Mouse (Mus musculus): ENCODE results near the gene Plch2.
A peak's percentile ranks its signal among the peaks of the same experiment; 100 is the strongest.

The Plch2 gene

DNA sequence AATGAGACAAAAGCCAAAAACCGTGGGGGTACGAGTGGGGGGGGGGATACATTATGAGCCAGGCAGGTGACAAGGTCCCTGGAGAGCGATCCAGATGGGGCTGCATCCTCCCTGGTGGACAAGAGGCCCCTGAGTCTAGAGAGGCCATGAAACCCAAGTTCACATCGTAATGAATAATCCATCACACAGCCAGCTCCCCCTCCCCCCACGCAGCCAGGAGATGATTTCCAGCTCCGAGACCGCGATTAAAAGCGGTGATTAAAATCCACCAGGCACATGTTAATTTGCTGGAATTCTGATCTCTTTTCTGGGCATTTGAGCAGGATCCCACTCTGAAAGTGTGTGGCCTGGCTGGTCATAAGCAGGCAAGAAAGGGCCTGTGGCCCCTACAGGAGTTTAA, 35.8 kb downstream of the Plch2 start:
- DNase-seq (ENCODE audit: low spot score in 2 of 2) = no peak

DNA sequence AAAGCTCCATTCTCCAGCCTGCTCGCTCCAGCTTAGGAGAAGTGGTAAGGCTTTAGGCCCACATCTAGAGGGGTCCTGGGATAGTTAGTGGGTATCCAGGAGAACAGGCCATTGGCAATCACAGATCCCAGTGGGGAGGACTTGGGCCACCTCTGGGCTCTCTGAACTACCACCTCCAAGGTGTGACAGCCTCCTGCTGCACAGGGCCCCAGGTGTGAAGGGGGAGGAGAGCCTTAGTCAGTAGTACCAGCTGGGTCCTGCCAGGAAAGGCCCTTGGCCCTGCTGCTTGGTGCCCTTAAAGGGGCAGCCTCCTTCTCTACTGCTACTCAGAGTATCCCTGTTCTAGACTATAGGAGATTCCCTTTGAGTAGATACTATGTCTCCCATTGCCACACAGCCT, 36.4 kb downstream of the Plch2 start:
- no peak for DNase-seq (ENCODE audit: low spot score in 2 of 2)

DNA sequence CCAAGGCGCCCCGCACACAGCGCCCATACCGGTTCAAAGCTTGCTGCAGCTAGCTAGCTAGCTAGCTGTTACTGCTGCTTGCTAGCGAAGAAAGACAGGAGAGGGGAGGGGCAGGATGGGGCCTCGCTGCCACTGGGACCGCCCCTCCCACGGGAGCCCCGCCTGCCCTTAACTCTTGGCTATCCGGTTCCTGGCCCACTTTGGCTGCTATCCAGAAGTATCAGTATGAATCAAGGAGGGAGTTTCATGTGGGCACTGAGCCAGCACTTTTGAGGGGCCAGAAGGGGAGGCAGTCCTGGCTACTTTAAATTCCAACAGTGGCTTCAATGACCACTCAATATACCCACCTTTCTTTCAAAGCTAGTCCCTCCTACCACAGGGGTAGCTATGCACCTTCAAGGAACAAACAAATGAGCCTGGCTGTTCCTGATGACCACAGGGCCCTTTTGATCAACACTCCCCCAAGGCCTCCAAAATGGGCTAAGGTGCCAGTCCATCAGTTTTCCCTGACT, 37.2 kb downstream of the Plch2 start:
- DNase-seq (ENCODE audit: low spot score in 2 of 2) = no peak

DNA sequence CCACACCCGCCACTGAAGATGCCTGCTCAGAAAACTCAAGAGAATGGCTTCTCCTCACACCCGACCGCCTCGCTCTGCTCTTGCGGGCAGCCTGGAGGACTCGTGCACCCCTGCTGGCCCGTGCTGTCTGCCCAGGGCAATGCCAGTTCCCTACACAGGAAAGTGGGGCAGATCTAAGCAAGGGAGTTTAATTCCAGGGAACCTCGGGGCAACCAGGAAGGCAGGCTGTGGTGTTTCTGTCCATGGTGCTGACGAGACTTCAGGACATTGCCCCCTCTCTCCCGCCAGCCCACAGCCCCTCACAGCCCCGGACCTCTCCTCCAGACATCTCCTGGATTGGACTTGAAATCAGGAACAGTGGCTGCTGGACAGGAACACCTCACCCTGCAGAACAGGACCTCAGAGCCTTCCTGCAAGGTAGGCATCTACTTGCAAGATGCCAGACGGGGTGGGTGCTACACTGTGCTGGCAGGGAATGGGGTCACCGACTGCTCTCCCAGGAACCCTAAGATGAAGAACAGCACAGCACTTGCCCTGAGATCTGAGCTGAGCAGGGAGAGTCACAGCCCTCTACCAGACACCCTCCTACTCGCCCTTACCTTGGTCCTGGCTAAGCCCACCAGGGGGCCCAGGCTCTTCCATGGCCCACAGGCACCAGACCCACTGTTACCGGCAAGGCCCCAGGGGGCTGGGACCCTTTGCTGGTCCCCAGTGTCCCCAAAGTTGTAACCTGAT, 37.8 kb downstream of the Plch2 start:
- no peak for DNase-seq (ENCODE audit: low spot score in 2 of 2)

DNA sequence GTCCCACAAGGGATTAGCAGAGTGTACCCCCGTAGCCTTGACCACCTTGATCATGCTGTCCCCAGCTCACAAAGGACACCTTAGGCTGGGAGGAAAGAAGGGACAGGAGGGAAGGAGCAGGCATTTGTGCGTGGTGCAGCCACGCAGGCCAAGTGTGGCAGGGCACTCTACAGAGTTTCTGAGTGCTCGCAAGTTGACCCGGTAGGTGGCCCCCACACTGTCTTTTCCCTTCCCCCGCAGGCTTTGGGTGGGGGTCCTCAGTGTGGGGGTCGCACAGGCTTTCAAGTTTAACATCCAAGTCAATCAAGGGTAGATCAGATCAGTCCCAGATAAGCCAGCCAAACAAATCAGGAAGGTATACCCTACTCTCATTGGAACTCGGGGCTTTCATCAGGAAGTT, 38.5 kb downstream of the Plch2 start:
- no peak for DNase-seq (ENCODE audit: low spot score in 2 of 2)

DNA sequence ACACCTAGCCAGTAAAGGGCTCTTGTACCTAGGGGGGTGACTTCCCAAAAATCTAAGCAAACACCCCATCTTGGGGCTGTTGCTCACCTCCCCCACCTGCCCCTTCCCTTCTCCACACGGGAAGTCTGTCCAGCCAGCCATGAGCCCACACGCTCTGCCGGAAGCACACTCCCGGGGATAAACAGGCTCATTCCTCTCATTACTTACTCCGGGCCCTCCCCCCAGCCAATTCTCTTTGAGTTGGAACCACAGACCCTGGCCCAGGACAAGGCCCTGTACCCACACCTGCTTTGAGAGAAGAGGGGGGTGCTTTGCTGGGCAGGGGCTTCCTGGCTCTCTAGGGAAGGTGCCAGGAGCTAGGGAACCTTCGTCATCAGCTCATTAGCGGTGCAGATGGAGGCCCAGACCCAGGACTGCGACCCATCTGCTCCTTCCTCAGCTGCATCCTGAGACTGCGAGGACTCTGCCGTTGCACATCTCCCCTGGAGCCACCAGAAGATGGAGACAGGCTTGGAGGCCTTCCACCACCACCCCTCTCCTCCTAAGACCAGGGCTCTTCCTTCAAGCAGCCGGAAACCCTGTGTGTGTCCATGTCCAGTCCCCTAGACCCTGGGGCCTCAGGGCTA, 39.2 kb downstream of the Plch2 start:
- no peak for DNase-seq (ENCODE audit: low spot score in 2 of 2)

DNA sequence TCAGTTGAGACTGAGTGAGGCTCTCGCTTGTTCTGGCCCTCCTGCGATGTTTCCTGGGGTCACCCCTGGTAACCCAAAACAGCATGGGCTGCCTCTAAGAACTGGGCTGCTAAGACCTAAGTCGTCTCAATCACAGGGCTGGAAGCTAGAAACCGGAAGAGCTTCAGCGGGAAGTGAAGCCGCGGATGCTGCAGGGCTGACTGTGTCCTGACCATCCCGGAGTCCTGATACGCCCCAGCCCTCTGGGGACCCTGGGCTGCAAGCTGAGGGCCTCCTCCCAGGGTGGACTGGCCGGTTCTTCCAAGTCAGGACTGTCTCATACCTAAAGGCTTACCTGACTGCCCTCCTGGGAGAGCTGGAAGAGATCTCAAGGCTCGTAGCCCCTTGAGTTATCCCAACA, 39.8 kb downstream of the Plch2 start:
- no peak for DNase-seq (ENCODE audit: low spot score in 2 of 2)

DNA sequence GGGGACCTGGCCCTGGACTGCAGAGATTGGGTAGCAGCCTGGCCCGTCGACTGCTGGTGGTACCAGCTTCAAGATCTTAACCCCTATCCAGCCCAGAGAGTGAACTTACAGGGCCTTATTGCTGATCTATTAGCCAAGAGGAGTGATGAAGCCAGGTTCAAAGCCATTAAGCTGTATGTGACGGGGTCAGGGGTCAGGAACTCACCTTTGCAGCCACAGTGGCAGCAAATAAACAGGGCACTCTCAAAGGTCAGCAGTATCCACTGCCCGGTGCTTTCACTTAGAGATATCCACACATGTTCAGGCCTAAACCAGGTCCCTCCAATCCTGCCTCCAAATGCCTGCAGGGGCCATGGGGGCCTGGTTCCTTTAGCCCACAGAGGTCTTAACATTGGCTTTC, 41.0 kb downstream of the Plch2 start:
- DNase-seq (ENCODE audit: low spot score in 2 of 2) = no peak

DNA sequence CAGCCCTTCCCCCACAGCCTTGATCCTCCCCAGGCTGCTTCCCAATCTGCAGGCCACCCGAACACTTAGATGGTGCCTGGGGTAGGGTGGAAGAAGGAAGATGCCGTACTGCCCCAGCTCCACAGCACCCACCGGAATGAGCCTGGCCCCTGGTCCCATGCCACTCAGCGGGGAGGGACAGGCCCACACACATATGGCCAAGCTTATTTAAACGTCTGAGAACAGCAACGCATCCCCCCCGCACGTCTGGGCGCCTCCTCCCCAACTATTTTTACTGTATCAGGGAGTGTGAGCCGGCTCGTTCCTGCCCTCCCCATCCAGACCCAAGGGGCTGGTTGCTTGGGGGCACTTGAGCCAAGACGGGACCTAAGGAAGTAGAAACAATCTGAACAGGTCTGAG, 41.8 kb downstream of the Plch2 start:
- DNase-seq (ENCODE audit: low spot score in 2 of 2) = peak; percentile 50 to 52

DNA sequence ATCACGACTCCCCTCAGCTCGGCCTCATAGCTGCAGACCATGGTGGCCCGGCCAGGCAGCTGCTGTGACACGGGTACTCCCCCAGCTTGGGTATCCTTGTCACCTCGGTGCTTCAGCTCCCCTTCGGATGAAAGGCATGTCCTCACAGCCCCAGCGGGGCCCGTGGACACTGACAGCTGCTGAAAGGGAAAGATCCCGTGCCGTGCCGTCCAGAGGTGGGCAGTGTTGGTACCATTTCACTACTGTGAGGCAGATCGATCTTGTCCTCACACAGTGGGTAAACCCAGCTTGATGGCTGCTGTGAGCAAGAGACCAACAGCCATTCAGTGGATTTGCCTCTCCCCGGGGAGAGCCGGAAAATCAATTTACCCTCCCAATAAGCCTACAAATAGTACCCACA, 42.3 kb downstream of the Plch2 start:
- no peak for DNase-seq (ENCODE audit: low spot score in 2 of 2)

DNA sequence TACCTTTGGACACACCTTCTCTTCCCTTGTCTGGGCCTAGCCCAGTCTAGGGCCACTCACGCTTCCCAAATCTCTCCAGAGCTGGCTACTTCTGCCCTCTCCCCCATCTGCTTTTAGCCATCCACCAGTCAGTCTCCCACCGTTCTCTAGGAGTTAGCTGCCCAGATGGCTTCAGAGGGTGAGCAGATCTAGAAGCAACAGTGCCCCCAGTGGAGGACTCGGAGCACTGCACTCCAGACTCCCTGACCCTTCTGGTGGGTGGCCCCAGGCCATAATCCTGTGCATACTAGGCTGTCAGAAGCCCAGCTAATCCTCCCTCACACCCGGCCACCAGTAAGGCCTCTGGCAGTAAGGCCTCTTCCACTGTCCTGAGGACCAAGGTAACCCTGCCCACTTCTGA, 43.8 kb downstream of the Plch2 start:
- peak in 1 of 2 experiments; percentile 45 for DNase-seq (ENCODE audit: low spot score in 2 of 2)

DNA sequence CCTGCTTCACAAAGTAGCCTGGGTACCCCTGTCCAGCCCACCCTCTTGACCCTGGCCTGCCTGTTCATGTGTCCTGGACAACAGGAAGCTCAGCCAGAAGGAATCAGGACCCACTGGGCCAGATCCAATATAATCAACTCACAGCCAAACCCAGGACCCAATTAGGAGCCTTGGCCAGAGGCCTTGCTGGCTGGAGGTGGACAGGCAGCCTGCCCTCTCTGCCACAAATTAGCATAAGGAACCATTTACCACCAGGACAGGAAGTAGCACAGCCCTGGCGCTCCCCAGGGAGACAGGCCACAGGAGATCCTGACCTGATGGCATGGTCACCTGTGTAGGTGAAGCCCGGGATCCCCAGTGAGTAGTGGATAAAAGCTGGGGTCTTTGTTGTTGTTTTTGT, 44.5 kb downstream of the Plch2 start:
- no peak for DNase-seq (ENCODE audit: low spot score in 2 of 2)

DNA sequence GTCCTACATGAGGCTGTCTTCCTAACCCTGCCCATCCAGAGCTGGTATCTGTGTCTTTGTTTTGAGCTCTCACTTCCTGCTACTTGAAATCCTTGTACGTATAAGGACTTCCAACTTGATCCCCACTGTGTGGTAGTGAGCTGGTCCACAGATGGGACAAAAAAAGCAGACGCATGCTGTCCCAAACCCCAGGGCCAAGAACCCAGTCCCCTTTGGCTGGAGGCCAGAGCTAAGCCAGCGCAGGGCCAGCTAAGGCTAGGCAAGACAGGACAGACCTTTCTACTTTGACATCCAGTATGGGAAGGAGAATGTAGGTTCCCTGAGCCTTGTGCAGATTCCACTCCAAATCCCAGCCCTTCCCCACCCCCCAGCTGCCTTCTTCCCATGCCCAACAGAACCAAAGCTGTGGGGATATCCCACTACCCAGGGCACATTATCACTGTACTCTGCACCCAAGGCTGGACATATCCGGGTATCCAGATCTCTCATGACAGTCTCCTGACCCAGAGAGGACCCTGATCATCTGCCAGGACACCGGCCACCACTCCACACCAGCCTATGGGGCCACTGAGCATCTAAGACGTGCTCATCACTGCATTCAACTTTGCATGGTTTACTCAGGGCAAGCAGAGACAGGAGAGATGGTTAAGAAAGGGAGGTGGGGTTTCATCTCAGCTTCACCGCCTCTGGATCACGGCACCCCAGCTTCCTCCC, 45.1 kb downstream of the Plch2 start:
- no peak for DNase-seq (ENCODE audit: low spot score in 2 of 2)

DNA sequence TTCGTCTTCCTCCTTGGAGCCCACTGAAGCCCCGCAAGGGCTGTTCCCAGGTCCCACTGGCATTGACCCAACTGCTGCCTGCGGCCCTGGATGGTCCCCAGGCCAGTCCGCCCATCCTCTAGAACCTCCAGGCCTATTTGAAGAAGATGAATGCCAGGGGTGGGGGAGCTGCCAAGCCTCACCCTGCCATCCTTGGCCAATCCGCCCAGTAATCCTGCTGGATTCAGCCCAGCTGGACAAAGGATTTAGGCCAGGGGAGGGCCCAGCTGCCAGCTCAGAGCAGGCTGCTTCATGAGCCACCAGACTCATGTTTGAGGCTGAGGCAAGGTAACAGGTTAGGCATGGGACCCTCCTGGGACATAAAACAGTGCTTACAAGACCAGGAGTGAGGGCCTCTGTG, 45.7 kb downstream of the Plch2 start:
- peak in 1 of 2 experiments; percentile 48 for DNase-seq (ENCODE audit: low spot score in 2 of 2)

DNA sequence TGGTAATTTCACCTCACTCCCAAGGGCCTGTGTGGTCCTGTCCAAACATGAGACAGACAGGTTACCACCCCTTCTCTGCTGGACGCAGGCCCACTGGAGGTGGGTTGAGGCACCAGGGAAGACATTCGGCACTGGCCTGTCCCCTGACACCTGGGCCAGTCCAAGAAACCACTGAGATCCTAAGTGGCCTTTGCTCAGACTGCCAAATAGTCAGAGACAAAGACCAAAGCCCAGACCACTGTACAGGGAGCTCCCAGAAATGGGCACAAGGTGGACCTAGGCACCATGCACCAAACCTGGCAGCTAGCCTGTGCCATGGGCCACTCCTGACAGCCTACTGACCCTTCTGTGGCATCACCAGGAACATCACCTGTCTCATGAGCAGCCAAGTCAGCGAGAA, 47.4 kb downstream of the Plch2 start:
- no peak for DNase-seq (ENCODE audit: low spot score in 2 of 2)

DNA sequence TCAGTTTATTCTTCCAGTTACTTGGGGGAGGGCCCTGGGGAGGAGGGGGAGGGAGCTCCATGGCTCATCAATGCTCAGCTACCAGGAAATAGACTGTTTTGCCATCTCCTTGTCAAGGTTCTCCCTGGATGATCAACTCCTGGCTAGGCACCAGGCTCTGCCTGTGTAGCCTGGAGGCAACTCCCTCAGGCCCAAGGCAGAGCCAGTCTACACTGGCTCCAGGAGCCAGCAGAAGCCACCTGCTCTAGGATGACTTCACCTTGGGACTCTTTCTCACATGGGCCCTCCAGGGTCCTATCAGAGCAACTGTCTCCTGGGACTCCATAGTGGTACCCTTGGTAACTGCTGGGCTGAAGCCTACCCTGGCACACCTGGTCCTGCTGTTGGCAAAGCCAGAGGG, 48.5 kb downstream of the Plch2 start:
- no peak for DNase-seq (ENCODE audit: low spot score in 2 of 2)

DNA sequence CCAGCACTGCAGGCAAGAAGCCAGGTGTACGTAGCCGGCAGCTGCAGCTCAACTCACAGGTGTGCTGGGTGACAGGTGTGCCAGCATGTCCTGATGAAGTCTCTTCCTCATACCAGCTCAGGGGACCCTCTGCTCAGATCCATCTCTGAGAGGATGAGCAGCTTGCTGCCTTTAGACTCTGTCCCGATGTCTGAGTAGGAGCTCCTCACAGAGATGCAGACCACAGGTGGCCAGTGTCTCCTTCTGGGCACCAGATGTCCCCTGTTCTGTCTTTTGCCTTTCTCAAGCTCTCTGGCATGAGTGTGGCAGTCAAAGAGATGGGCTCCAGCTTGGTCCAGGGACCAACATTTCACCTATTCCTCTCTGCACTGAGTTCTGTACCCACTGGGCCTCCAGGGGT, 48.9 kb downstream of the Plch2 start:
- DNase-seq (ENCODE audit: low spot score in 2 of 2) = no peak

DNA sequence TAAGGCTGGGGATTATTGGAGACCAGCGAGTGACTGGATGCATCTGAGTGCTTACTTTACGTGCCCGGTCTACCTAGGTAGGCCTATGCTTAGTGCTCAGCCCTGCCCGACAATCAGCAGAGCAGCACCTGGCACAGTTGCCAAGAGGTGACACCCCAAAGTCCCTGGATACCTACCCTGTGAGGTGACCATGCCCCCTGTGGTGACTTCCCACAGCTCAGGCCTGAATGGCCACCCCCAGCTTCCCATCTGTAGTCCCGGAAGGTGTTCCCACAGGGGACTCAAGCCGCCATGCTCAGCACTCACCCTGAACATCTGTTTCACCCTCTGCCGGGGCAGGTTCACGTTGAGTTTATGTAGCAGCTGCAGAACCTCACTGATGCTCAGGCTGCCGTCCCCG, 50.3 kb downstream of the Plch2 start:
- no peak for DNase-seq (ENCODE audit: low spot score in 2 of 2)

DNA sequence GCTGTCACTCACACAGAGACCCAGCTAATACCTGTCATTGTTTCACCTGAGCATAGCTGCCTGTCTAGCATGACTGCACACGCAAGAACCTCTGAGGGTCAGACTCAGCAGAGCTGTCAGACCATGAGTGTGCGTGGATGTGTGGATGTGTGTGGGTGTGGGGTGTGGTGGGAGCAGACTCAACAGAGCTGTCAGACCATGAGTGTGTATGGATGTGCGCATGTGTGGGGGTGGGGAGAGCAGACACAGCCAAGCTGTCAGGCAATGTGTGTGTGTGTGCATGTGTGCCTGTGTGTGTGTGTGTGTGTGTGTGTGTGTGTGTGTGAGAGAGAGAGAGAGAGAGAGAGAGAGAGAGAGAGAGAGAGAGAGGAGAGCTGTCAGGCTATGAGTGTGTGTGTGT, 51.3 kb downstream of the Plch2 start:
- DNase-seq (ENCODE audit: low spot score in 2 of 2) = no peak

DNA sequence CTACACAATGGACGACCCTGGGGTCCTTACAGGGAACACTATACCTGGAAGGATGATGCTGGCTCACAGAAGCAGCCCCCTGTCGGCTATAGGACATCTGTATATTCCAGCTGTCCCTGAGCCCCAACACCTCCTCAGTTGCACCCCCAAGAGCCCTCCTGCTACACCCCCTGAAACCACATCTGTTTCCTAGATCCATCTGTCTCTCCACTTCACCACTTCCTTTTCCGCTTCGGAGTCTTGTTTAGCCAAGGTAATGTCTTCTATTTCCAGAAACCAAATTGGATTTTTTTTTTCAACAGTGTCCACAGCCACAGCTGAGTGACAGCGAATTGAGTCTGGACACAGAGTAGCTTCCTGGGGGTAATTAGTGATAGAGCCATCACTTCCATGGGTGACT, 57.2 kb downstream of the Plch2 start:
- no peak for DNase-seq (ENCODE audit: low spot score in 2 of 2)

DNA sequence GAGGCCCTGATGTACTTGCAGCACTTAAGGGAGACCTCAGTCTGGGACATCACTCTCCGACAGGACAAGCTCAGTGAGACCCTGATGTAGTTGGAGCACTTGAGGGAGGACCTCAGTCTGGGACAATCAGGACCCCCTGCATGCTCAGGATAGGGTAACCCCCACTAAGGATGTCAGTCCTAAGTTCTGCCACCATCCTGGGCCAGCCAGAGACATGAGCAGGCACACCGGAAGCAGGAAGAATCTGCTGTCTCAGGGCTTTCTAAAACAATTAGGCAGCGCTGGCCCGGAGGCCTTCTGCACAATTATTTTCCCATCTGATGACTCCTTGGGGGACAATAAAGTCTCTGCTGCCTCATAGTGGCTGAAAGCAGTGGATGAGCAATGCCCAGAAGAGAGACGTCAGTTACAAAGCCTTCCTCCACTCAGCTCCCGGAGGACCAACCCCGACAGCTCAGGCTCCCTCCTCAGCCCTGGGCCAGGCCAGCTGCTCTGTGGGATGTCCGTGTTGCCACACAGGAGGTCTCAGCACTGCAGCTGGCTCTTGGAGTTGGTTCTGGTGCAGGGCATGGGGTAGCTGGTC, 59.9 kb downstream of the Plch2 start:
- DNase-seq (ENCODE audit: low spot score in 2 of 2) = no peak

DNA sequence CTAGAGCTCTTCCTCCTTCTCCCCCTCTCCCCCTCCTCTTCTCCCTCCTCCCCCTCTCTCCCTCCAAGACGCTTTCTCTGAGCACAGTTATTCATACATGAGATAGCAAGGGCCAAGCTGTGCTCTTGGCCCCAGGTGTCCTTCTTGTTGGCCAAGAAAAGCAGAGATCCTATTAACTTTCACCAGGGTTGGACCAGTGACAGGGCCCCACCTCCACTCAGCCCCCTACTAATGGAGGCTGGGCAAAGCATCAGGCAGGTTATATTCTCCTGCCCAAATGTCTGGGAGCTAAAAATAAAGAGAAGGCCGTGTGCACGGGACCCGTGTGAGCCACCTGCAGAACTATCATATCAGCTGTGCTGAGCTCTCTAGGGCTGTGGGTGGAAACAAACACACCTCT, 61.7 kb downstream of the Plch2 start:
- no peak for DNase-seq (ENCODE audit: low spot score in 2 of 2)

DNA sequence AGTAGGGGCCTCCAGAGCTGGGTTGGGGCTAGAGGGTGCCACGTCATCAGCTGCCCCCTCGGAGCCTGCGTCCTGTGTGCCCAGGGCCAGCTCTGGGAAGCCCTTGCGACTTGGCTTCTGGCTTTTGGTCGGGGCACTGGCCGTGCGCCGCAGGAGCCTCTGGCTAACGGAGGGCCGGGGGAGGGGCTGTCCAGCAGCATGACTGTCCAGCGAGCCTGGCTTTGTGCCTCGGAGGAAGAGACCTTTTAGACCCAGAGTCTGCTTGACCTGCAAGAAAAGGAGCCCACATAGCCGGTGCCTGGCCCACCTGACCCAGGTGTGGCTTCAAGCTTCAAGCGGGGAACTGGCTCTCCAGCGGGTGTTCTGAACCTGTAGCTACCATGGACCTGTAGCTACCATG, 69.8 kb downstream of the Plch2 start:
- no peak for DNase-seq (ENCODE audit: low spot score in 2 of 2)

Data from frontal cortex, postnatal 14 days (tissue).